Mouse (Mus musculus): ENCODE results near the gene Cracr2a. TPM values are rescaled to one million over a fixed set of nuclear protein-coding genes. Genes with fewer than 3 reads are reported as not detected.

Cracr2a gene
- polyA plus RNA-seq, 1 experiment from 2014 or later: 1.3 TPM

DNA sequence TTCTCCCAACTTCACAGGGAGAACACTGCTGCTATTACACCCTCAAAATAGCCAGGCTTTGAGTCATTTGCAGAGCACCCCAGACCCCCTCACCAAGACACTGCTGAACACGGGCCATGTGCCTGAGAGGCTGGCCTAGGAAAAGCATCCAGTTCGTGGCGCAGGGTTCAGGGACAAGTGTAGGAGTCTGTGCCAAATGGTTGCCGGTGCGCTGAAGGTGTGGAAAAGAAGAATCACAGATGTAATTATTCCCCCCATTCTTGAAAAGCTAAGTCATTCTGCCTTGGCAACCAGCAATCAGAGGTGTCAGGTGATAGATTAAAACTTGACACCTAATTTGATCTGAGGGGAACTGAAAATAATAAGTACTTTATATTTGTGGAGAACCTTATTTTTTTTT, 98.3 kb downstream of the Cracr2a start:
- Histone ChIP-seq H3K27me3 (ENCODE audit: control insufficient read depth, insufficient read depth, low read length) (no peaks in the 10 kb centered on the region), H3K9me3 (ENCODE audit: control insufficient read depth, low read length) (peaks cover 7% of the 10 kb centered on the region), H3K4me1 (ENCODE audit: control insufficient read depth in 2 of 2, insufficient read depth in 2 of 2, low read length in 2 of 2) (peaks cover 4% of the 10 kb centered on the region in 2 experiments; a peak in 2 of 4 replicates), H3K4me2 (ENCODE audit: low read length) (no peak overlapping the region), H3K4me3 (ENCODE audit: control insufficient read depth in 1 of 2, insufficient read depth in 1 of 2, low read depth in 1 of 2, low read length in 2 of 2) (no peak overlapping the region), H3K36me3 (ENCODE audit: control insufficient read depth, insufficient read depth, low read length) (no peaks in the 10 kb centered on the region), H3K9ac (ENCODE audit: low read length) (no peak overlapping the region), H3K27ac (replicated peaks in 1 of 2; ENCODE audit: control insufficient read depth in 1 of 2, insufficient read depth in 1 of 2, low read depth in 2 of 2, low read length in 2 of 2) (no peak overlapping the region)
- 46% methylated on average over 5 of the region's 5 CpGs for WGBS
- no peak; the same call in 1 of the 2 replicates for ATAC-seq (ENCODE audit: insufficient number of reproducible peaks, insufficient read depth, low FRiP score, low read depth)

DNA sequence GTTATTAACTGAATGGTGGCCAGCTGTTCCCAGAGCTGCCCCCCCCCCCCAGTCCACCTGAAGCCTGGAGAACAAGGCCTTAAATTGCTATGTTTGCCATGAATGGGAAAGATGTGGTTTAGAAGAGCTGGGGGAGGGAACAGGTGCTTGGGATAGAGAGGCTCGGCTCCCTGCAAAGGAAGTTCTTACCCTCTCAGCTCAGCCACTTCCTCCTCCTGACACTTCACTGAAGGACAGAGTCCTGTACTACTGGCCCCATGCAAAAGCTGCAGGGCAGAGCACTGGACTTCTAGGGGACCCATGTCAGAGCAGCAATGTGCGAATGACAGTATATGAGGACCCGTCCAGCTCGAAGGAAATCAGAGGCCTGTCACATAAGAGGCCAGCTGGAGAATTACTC, 98.8 kb downstream of the Cracr2a start:
- Histone ChIP-seq H3K9ac (ENCODE audit: low read length) (no peak overlapping the region), H3K27ac (replicated peaks in 1 of 2; ENCODE audit: control insufficient read depth in 1 of 2, insufficient read depth in 1 of 2, low read depth in 2 of 2, low read length in 2 of 2) (no peak overlapping the region), H3K27me3 (ENCODE audit: control insufficient read depth, insufficient read depth, low read length) (no peaks in the 10 kb centered on the region), H3K9me3 (ENCODE audit: control insufficient read depth, low read length) (0 out of 2 replicates have a peak, but pooled peaks cover 3% of the 10 kb centered on the region), H3K4me1 (ENCODE audit: control insufficient read depth in 2 of 2, insufficient read depth in 2 of 2, low read length in 2 of 2) (peaks cover 4% of the 10 kb centered on the region in 2 experiments; a peak in 2 of 4 replicates), H3K4me3 (ENCODE audit: control insufficient read depth in 1 of 2, insufficient read depth in 1 of 2, low read depth in 1 of 2, low read length in 2 of 2) (no peak overlapping the region), H3K36me3 (ENCODE audit: control insufficient read depth, insufficient read depth, low read length) (no peaks in the 10 kb centered on the region), H3K4me2 (ENCODE audit: low read length) (no peak overlapping the region)
- 68% methylated on average over 4 of the region's 4 CpGs for WGBS
- ATAC-seq (ENCODE audit: insufficient number of reproducible peaks, insufficient read depth, low FRiP score, low read depth): no peak

DNA sequence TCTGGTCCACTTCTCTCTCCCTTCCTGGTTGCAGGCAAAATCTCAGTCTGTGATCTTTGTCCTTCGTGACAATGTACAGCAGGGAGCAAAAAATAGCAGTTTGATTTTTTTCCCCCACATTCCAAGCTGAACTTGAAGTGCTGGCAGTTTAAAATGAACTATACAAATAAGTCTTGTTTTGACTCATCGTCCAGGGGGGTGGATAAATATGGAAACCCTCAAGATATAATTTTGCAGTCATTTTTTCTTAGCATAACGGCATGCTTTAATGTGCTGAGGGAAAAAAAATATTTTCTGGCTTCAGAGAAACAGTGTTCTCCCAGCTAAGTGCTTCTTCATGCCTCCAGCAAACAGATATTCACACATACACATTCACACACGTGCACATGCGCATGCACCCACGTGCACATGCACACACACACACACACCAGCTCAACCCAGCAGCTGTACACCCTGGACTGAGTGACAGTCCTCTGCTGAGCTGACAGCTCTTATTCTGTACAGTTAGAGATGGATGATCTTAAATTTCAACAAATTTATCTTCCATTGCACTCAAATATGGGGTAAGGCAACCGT, 100.7 kb downstream of the Cracr2a start:
- Histone ChIP-seq H3K36me3 (ENCODE audit: control insufficient read depth, insufficient read depth, low read length) (no peaks in the 10 kb centered on the region), H3K4me2 (ENCODE audit: low read length) (no peak overlapping the region), H3K9ac (ENCODE audit: low read length) (no peak overlapping the region), H3K9me3 (ENCODE audit: control insufficient read depth, low read length) (no peaks in the 10 kb centered on the region), H3K4me1 (ENCODE audit: control insufficient read depth in 2 of 2, insufficient read depth in 2 of 2, low read length in 2 of 2) (peaks cover 4% of the 10 kb centered on the region in 2 experiments; a peak in 2 of 4 replicates), H3K4me3 (ENCODE audit: control insufficient read depth in 1 of 2, insufficient read depth in 1 of 2, low read depth in 1 of 2, low read length in 2 of 2) (no peak overlapping the region), H3K27ac (replicated peaks in 1 of 2; ENCODE audit: control insufficient read depth in 1 of 2, insufficient read depth in 1 of 2, low read depth in 2 of 2, low read length in 2 of 2) (no peak overlapping the region), H3K27me3 (ENCODE audit: control insufficient read depth, insufficient read depth, low read length) (no peaks in the 10 kb centered on the region)
- WGBS: 76% methylated on average over 7 of the region's 7 CpGs
- ATAC-seq (ENCODE audit: insufficient number of reproducible peaks, insufficient read depth, low FRiP score, low read depth): no peak

DNA sequence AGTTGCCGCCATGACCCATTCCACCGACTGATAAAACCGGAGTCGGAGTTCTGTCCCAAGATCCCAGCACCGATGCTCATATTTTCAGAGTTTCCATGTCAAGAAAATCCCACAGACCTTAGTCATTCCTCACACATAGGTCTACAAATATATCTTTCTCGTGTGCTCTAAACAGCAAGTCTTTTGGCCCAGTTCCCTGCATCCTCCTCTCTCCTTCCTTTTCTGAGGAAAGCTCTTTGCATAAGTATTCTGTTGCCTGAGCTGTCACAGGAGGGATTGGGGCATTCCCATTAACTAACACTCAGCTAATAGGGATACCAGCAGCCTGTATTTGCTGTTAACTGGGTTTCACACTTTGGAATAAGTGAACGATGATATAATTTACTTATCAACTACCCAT, 102.1 kb downstream of the Cracr2a start:
- Histone ChIP-seq H3K27me3 (ENCODE audit: control insufficient read depth, insufficient read depth, low read length) (no peaks in the 10 kb centered on the region), H3K9ac (ENCODE audit: low read length) (no peak overlapping the region), H3K9me3 (ENCODE audit: control insufficient read depth, low read length) (no peaks in the 10 kb centered on the region), H3K4me1 (ENCODE audit: control insufficient read depth in 2 of 2, insufficient read depth in 2 of 2, low read length in 2 of 2) (peaks cover 4 to 5% of the 10 kb centered on the region in 2 experiments; a peak in 2 of 4 replicates), H3K36me3 (ENCODE audit: control insufficient read depth, insufficient read depth, low read length) (no peaks in the 10 kb centered on the region), H3K4me2 (ENCODE audit: low read length) (no peak overlapping the region), H3K27ac (replicated peaks in 1 of 2; ENCODE audit: control insufficient read depth in 1 of 2, insufficient read depth in 1 of 2, low read depth in 2 of 2, low read length in 2 of 2) (no peak overlapping the region), H3K4me3 (ENCODE audit: control insufficient read depth in 1 of 2, insufficient read depth in 1 of 2, low read depth in 1 of 2, low read length in 2 of 2) (no peak overlapping the region)
- 53% methylated on average over 7 of the region's 7 CpGs for WGBS
- ATAC-seq (ENCODE audit: insufficient number of reproducible peaks, insufficient read depth, low FRiP score, low read depth): no peak

DNA sequence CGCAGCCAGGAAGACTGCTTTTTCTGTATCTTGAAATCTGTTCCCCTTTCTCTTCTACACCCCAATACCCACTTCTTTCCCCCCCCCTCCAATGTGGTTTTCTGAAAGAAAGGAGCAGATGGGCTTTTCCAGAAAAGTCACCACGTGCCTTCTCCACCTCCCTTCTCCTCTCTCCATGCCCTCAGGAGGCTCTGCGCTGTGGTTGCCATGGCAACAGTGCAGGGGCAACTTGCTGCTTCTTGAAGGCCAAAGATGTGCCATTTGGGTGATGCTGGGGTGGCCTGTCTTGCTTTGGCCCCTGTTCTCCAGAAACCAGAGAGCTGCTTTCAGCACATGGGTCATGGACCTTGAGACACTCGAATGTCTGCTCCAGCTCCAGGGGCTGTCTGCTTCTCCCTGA, 108.2 kb downstream of the Cracr2a start:
- Histone ChIP-seq H3K36me3 (ENCODE audit: control insufficient read depth, insufficient read depth, low read length) (no peaks in the 10 kb centered on the region), H3K9ac (ENCODE audit: low read length) (no peak overlapping the region), H3K27me3 (ENCODE audit: control insufficient read depth, insufficient read depth, low read length) (no peaks in the 10 kb centered on the region), H3K4me3 (ENCODE audit: control insufficient read depth in 1 of 2, insufficient read depth in 1 of 2, low read depth in 1 of 2, low read length in 2 of 2) (no peak overlapping the region), H3K9me3 (ENCODE audit: control insufficient read depth, low read length) (0 out of 2 replicates have a peak, but pooled peaks cover 3% of the 10 kb centered on the region), H3K4me2 (ENCODE audit: low read length) (no peak overlapping the region), H3K27ac (replicated peaks in 1 of 2; ENCODE audit: control insufficient read depth in 1 of 2, insufficient read depth in 1 of 2, low read depth in 2 of 2, low read length in 2 of 2) (no peak overlapping the region), H3K4me1 (ENCODE audit: control insufficient read depth in 2 of 2, insufficient read depth in 2 of 2, low read length in 2 of 2) (peaks cover 0 to 7% of the 10 kb centered on the region in 2 experiments; a peak in 2 of 4 replicates)
- no peak for ATAC-seq (ENCODE audit: insufficient number of reproducible peaks, insufficient read depth, low FRiP score, low read depth)
- WGBS: 72% methylated on average over 4 of the region's 4 CpGs

DNA sequence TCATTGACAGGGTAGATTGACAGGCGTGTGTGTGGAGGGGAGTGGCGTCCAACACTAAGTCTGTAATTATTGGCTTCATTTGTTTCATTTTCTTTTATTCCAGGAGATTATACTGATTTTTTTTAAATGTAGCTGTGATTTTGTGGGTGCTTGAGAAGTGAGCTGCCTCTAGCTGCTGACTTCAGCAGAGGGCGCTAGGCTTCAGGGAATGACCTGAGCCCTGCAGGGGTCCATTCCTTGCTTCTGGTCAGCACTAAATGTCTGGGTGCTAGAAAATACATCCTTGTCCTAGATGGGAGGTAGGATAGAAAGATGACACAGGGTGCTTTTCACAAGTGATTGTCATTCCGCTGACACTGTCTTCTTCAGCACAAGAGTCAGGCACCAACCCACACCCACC, 108.9 kb downstream of the Cracr2a start:
- peaks cover 0 to 7% of the 10 kb centered on the region in 2 experiments; a peak in 2 of 4 replicates for H3K4me1 ChIP-seq (ENCODE audit: control insufficient read depth in 2 of 2, insufficient read depth in 2 of 2, low read length in 2 of 2)
- H3K27me3 ChIP-seq (ENCODE audit: control insufficient read depth, insufficient read depth, low read length): no peaks in the 10 kb centered on the region
- 86% methylated on average over 4 of the region's 4 CpGs for WGBS
- no peak for ATAC-seq (ENCODE audit: insufficient number of reproducible peaks, insufficient read depth, low FRiP score, low read depth)
- no peak overlapping the region for H3K4me2 ChIP-seq (ENCODE audit: low read length)
- no peak overlapping the region for H3K4me3 ChIP-seq (ENCODE audit: control insufficient read depth in 1 of 2, insufficient read depth in 1 of 2, low read depth in 1 of 2, low read length in 2 of 2)
- no peak overlapping the region for H3K9ac ChIP-seq (ENCODE audit: low read length)
- H3K36me3 ChIP-seq (ENCODE audit: control insufficient read depth, insufficient read depth, low read length): no peaks in the 10 kb centered on the region
- no peak overlapping the region for H3K27ac ChIP-seq (replicated peaks in 1 of 2; ENCODE audit: control insufficient read depth in 1 of 2, insufficient read depth in 1 of 2, low read depth in 2 of 2, low read length in 2 of 2)
- H3K9me3 ChIP-seq (ENCODE audit: control insufficient read depth, low read length): 0 out of 2 replicates have a peak, but pooled peaks cover 3% of the 10 kb centered on the region

DNA sequence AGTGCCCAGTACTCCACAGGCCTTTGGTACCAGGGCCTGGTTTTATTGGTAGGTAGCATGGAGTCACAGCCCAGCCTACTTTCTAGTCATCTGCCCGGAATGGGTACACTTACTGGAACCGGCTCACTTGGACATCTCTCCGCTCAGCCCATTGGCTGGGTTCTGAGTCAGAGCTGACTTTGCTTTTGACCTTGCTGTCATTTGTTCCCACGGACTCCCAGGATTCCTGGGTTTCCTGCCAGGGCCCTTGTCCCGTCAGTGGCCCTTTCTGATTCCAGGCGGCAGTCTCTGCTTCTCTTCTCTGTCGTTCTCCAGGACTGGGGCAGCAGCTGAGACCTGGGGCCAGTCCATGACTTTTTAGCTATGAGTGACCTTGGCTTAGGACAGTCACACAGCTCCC, 110.9 kb downstream of the Cracr2a start:
- Histone ChIP-seq H3K4me2 (ENCODE audit: low read length) (no peak overlapping the region), H3K4me1 (ENCODE audit: control insufficient read depth in 2 of 2, insufficient read depth in 2 of 2, low read length in 2 of 2) (peaks cover 0 to 7% of the 10 kb centered on the region in 2 experiments; a peak in 2 of 4 replicates), H3K27me3 (ENCODE audit: control insufficient read depth, insufficient read depth, low read length) (no peaks in the 10 kb centered on the region), H3K9me3 (ENCODE audit: control insufficient read depth, low read length) (0 out of 2 replicates have a peak, but pooled peaks cover 3% of the 10 kb centered on the region), H3K9ac (ENCODE audit: low read length) (no peak overlapping the region), H3K4me3 (ENCODE audit: control insufficient read depth in 1 of 2, insufficient read depth in 1 of 2, low read depth in 1 of 2, low read length in 2 of 2) (no peak overlapping the region), H3K36me3 (ENCODE audit: control insufficient read depth, insufficient read depth, low read length) (no peaks in the 10 kb centered on the region), H3K27ac (replicated peaks in 1 of 2; ENCODE audit: control insufficient read depth in 1 of 2, insufficient read depth in 1 of 2, low read depth in 2 of 2, low read length in 2 of 2) (no peak overlapping the region)
- 58% methylated on average over 7 of the region's 7 CpGs for WGBS
- ATAC-seq (ENCODE audit: insufficient number of reproducible peaks, insufficient read depth, low FRiP score, low read depth): no peak

DNA sequence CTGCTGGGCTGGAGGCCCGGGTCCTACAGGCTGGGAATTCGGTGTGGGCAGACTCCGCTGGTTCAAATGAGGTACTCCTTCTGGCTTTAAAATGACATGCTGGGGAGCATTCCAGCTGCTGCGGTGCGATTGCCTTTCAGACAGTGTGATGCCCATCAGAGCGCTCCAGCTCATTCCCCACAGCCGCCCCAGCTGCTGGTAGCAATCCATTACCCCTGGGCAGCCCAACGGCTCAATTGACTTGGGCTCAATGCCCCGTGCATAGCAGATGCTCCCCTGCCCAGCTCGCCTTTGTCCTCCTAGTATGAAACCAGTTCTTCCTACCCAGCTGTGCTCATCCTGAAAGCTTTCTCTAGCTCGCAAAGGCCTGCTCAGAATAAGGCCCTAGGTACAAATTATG, 115.7 kb downstream of the Cracr2a start:
- no peaks in the 10 kb centered on the region for H3K36me3 ChIP-seq (ENCODE audit: control insufficient read depth, insufficient read depth, low read length)
- H3K27me3 ChIP-seq (ENCODE audit: control insufficient read depth, insufficient read depth, low read length): no peaks in the 10 kb centered on the region
- H3K4me2 ChIP-seq (ENCODE audit: low read length): no peak overlapping the region
- no peak for ATAC-seq (ENCODE audit: insufficient number of reproducible peaks, insufficient read depth, low FRiP score, low read depth)
- H3K9me3 ChIP-seq (ENCODE audit: control insufficient read depth, low read length): no peaks in the 10 kb centered on the region
- 84% methylated on average over 11 of the region's 11 CpGs for WGBS
- H3K27ac ChIP-seq (replicated peaks in 1 of 2; ENCODE audit: control insufficient read depth in 1 of 2, insufficient read depth in 1 of 2, low read depth in 2 of 2, low read length in 2 of 2): no peak overlapping the region
- H3K4me3 ChIP-seq (ENCODE audit: control insufficient read depth in 1 of 2, insufficient read depth in 1 of 2, low read depth in 1 of 2, low read length in 2 of 2): no peak overlapping the region
- H3K9ac ChIP-seq (ENCODE audit: low read length): no peak overlapping the region
- peaks cover 0 to 4% of the 10 kb centered on the region in 2 experiments; a peak in 2 of 4 replicates for H3K4me1 ChIP-seq (ENCODE audit: control insufficient read depth in 2 of 2, insufficient read depth in 2 of 2, low read length in 2 of 2)

Data from heart, embryonic 14.5 days (tissue).